Mouse (Mus musculus) urinary bladder, adult 2 months (tissue): Measurements from ENCODE around the gene Zswim9. TPM values are rescaled to one million over a fixed set of nuclear protein-coding genes. Genes with fewer than 3 reads are reported as not detected.

Source experiments
- DNase-seq: peaks from one replicate; pipeline ENCODE4 v3.0.0; 2022; ENCODE audit warnings: low spot score
- polyA plus RNA-seq: library from polyadenylated mRNA; depleted of rRNA; stranded (reverse); fragments of >200 nt; gene quantifications from 2 replicates; pipeline ENCODE4 v1.2.3, GENCODE M21; 2012; rRNA removed

Zswim9 gene
- polyA plus RNA-seq, 1 experiment: 4.2 TPM

DNA sequence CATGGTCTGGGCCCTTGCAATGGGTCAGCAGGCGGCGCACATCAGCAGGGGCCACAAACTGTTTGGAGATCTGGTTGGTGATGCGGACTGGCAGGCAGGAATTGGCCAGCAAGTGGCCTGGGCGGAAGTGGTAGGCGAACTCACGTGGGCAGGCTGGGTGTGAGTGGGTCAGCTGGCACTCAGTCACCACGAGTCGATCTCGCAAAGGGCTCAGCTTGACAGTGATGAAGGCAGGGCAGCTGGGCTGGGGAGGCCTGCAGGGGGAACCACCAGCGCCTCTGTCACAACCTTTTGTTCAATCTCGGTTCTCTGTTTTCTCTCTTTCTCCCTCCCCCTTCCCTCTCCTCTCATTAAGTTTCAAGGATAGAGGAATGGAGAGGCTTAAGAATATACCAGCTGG, 9.1 kb downstream of the Zswim9 start:
- DNase-seq: no peak

DNA sequence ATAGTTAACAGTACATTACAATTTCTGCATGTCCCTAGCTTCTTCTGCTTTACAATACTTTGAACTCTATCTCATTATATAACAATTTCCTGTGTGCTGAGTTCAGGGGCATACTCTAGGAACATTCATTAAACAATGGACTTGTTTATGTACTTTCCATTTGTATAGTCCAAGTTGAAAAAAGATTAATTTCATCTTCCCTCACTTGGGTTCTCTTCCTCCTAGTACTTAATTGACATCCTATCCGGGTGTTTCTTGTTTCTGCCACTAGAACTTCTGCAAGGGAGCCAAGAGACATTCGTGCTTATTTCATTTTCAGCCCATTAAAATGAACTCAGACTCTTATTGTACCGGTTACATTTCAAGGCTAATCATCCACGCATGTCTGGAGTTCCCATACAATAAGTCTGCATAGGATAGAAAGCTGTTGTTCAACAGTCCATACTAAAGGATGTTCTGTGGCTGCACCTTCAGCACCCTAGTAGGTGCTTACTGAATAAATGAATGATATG, 9.7 kb downstream of the Zswim9 start:
- no peak for DNase-seq

DNA sequence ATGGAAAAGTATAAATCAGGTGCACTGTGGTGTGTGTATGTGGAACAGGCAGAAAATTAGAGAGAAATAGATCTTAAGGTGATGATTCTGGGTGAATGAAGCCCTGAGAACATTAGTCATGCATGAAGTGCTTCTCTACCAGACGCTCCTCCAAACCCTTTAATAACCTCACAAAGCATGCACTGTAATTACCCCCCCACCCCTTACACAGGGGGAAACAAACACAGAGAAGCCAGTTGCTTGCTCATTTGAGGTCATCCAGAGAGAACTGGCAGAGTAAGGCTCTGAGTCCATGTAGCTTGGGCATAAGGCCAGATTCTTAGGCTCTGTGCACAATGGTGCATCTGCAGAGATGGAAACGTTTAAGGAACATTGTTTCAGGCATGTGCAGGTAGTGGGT, 14.1 kb downstream of the Zswim9 start:
- no peak for DNase-seq

DNA sequence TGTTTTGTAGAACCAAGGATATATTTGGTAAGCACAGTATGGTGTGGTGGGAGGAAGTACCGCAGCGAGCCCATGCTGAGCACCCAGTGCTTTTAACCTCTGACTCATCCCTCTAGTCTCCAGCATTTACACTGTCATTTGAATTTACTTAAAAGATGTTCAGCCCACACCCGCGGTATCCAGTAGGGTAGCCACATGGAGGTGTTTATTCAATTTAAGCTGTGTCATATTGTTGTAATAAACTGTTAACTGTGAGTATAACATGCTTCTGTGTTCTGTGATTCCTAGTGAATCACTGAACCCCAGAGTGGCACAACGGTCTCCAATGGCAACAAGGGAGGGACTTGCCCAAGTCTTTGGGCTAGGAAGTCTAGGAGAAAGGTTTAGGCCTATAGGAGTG, 14.7 kb downstream of the Zswim9 start:
- no peak for DNase-seq

GRCm38 (mm10) chr7:13260746-13261700, 17.5 kb downstream of the Zswim9 start:
- no peak for DNase-seq

- no peak for DNase-seq
Observed at GRCm38 (mm10) chr7:13212720-13213119, 65.8 kb downstream of the Zswim9 start, which contains the start of gene Vmn1r89. TSS of gene Vmn1r89 (plus strand) at chr7:13213020.

Other genes starting within 250 kb of the Zswim9 start
- gene Chmp2a, start 243.9 kb downstream of the Zswim9 start, polyA plus RNA-seq: 240 and 257 TPM in 2 replicates
- 164 and 172 TPM in 2 replicates for gene Ube2m, start 240.4 kb downstream of the Zswim9 start, polyA plus RNA-seq
- gene Mzf1, start 224.0 kb downstream of the Zswim9 start, polyA plus RNA-seq: 1.2 and 1.3 TPM in 2 replicates
- not detected in 2 replicates for gene Vmn1r85, start 183.5 kb downstream of the Zswim9 start, polyA plus RNA-seq
- not detected in 2 replicates for gene Vmn1r86, start 158.8 kb downstream of the Zswim9 start, polyA plus RNA-seq
- not detected in 2 replicates for gene Vmn1r87, start 138.6 kb downstream of the Zswim9 start, polyA plus RNA-seq
- gene Vmn1r88, start 119.2 kb downstream of the Zswim9 start, polyA plus RNA-seq: not detected in 2 replicates
- gene Vmn1r89, start 65.7 kb downstream of the Zswim9 start, polyA plus RNA-seq: not detected in 2 replicates
- gene Lig1, start 1.4 kb downstream of the Zswim9 start, polyA plus RNA-seq: 9.1 and 10.2 TPM in 2 replicates
- gene Pla2g4c, start 45.9 kb upstream of the Zswim9 start, polyA plus RNA-seq: 0.18 and 0.26 TPM in 2 replicates
- not detected in 2 replicates for gene Cabp5, start 119.4 kb upstream of the Zswim9 start, polyA plus RNA-seq
- gene Bsph1, start 172.1 kb upstream of the Zswim9 start, polyA plus RNA-seq: not detected in 2 replicates